Mouse (Mus musculus): ENCODE results near the gene Ccdc80. TPM values are rescaled to one million over a fixed set of nuclear protein-coding genes. Genes with fewer than 3 reads are reported as not detected.

Ccdc80 gene
- polyA plus RNA-seq, 1 experiment: 641 TPM

- no peak for TF ChIP-seq CTCF (IDR thresholded peaks at IDR 0.05; ENCODE audit: borderline replicate concordance, insufficient read depth, low read length)
- TF ChIP-seq POLR2A (IDR thresholded peaks at IDR 0.05; ENCODE audit: low read depth, low read length): no peak
- no peak overlapping the region for H3K4me3 ChIP-seq (ENCODE audit: insufficient read depth, low read length)
- H3K4me1 ChIP-seq (ENCODE audit: control insufficient read depth, insufficient read depth, low read length): 0 out of 2 replicates have a peak, but pooled peaks cover 2% of the 10 kb centered on the region
- no peak overlapping the region for H3K27ac ChIP-seq (ENCODE audit: insufficient read depth, low read length)
Observed at GRCm38 (mm10) chr16:45088842-45089241, 4.4 kb upstream of the Ccdc80 start.

GRCm38 (mm10) chr16:45090005-45090404, 3.2 kb upstream of the Ccdc80 start:
- no peak overlapping the region for H3K27ac ChIP-seq (ENCODE audit: insufficient read depth, low read length)
- TF ChIP-seq POLR2A (IDR thresholded peaks at IDR 0.05; ENCODE audit: low read depth, low read length) (no peak), CTCF (IDR thresholded peaks at IDR 0.05; ENCODE audit: borderline replicate concordance, insufficient read depth, low read length) (peak; percentile 93)
- 0 out of 2 replicates have a peak, but pooled peaks cover 2% of the 10 kb centered on the region for H3K4me1 ChIP-seq (ENCODE audit: control insufficient read depth, insufficient read depth, low read length)
- no peak overlapping the region for H3K4me3 ChIP-seq (ENCODE audit: insufficient read depth, low read length)

- no peak for TF ChIP-seq CTCF (IDR thresholded peaks at IDR 0.05; ENCODE audit: borderline replicate concordance, insufficient read depth, low read length)
- TF ChIP-seq POLR2A (IDR thresholded peaks at IDR 0.05; ENCODE audit: low read depth, low read length): peak; percentile 60
- H3K27ac ChIP-seq (ENCODE audit: insufficient read depth, low read length): peak overlapping the region; percentile 88
- H3K4me1 ChIP-seq (ENCODE audit: control insufficient read depth, insufficient read depth, low read length): peaks cover 7% of the 10 kb centered on the region; the same call in 1 of the 2 replicates
- H3K4me3 ChIP-seq (ENCODE audit: insufficient read depth, low read length): peak overlapping the region; percentile 64
Observed at GRCm38 (mm10) chr16:45094136-45094756, 1.0 kb downstream of the Ccdc80 start.

- Histone ChIP-seq H3K27ac (ENCODE audit: insufficient read depth, low read length) (peak overlapping the region; percentile 88), H3K4me1 (ENCODE audit: control insufficient read depth, insufficient read depth, low read length) (peaks cover 7% of the 10 kb centered on the region; the same call in 1 of the 2 replicates), H3K4me3 (ENCODE audit: insufficient read depth, low read length) (peak overlapping the region; percentile 64)
- TF ChIP-seq POLR2A (IDR thresholded peaks at IDR 0.05; ENCODE audit: low read depth, low read length): no peak; the same call in 1 of the 2 replicates
- TF ChIP-seq CTCF (IDR thresholded peaks at IDR 0.05; ENCODE audit: borderline replicate concordance, insufficient read depth, low read length): no peak
Observed at GRCm38 (mm10) chr16:45095030-45095429, 1.8 kb downstream of the Ccdc80 start.

GRCm38 (mm10) chr16:45095561-45096482, 2.6 kb downstream of the Ccdc80 start:
- TF ChIP-seq CTCF (IDR thresholded peaks at IDR 0.05; ENCODE audit: borderline replicate concordance, insufficient read depth, low read length): no peak
- 0 out of 2 replicates have a peak, but pooled peaks have one; percentile 9 for TF ChIP-seq POLR2A (IDR thresholded peaks at IDR 0.05; ENCODE audit: low read depth, low read length)
- Histone ChIP-seq H3K4me3 (ENCODE audit: insufficient read depth, low read length) (peak overlapping the region; percentile 64), H3K4me1 (ENCODE audit: control insufficient read depth, insufficient read depth, low read length) (peaks cover 8% of the 10 kb centered on the region; the same call in 1 of the 2 replicates), H3K27ac (ENCODE audit: insufficient read depth, low read length) (no peak overlapping the region)

- H3K27ac ChIP-seq (ENCODE audit: insufficient read depth, low read length): no peak overlapping the region
- H3K4me3 ChIP-seq (ENCODE audit: insufficient read depth, low read length): peak overlapping the region; percentile 36
- TF ChIP-seq POLR2A (IDR thresholded peaks at IDR 0.05; ENCODE audit: low read depth, low read length) (no peak), CTCF (IDR thresholded peaks at IDR 0.05; ENCODE audit: borderline replicate concordance, insufficient read depth, low read length) (no peak)
- H3K4me1 ChIP-seq (ENCODE audit: control insufficient read depth, insufficient read depth, low read length): peaks cover 12% of the 10 kb centered on the region; the same call in 1 of the 2 replicates
Observed at GRCm38 (mm10) chr16:45097467-45097866, 4.3 kb downstream of the Ccdc80 start.

GRCm38 (mm10) chr16:45098186-45098885, 5.1 kb downstream of the Ccdc80 start:
- Histone ChIP-seq H3K4me1 (ENCODE audit: control insufficient read depth, insufficient read depth, low read length) (peaks cover 13% of the 10 kb centered on the region; the same call in 1 of the 2 replicates), H3K4me3 (ENCODE audit: insufficient read depth, low read length) (peak overlapping the region; percentile 46), H3K27ac (ENCODE audit: insufficient read depth, low read length) (peak overlapping the region; percentile 42)
- TF ChIP-seq POLR2A (IDR thresholded peaks at IDR 0.05; ENCODE audit: low read depth, low read length): no peak
- no peak for TF ChIP-seq CTCF (IDR thresholded peaks at IDR 0.05; ENCODE audit: borderline replicate concordance, insufficient read depth, low read length)

GRCm38 (mm10) chr16:45098886-45099210, 5.6 kb downstream of the Ccdc80 start:
- Histone ChIP-seq H3K27ac (ENCODE audit: insufficient read depth, low read length) (peak overlapping the region; percentile 42; the same call in 1 of the 2 replicates), H3K4me1 (ENCODE audit: control insufficient read depth, insufficient read depth, low read length) (peaks cover 13% of the 10 kb centered on the region; the same call in 1 of the 2 replicates), H3K4me3 (ENCODE audit: insufficient read depth, low read length) (peak overlapping the region; percentile 46)
- TF ChIP-seq POLR2A (IDR thresholded peaks at IDR 0.05; ENCODE audit: low read depth, low read length) (no peak), CTCF (IDR thresholded peaks at IDR 0.05; ENCODE audit: borderline replicate concordance, insufficient read depth, low read length) (no peak)

- peaks cover 13% of the 10 kb centered on the region; the same call in 1 of the 2 replicates for H3K4me1 ChIP-seq (ENCODE audit: control insufficient read depth, insufficient read depth, low read length)
- TF ChIP-seq POLR2A (IDR thresholded peaks at IDR 0.05; ENCODE audit: low read depth, low read length): no peak
- TF ChIP-seq CTCF (IDR thresholded peaks at IDR 0.05; ENCODE audit: borderline replicate concordance, insufficient read depth, low read length): no peak
- no peak overlapping the region for H3K4me3 ChIP-seq (ENCODE audit: insufficient read depth, low read length)
- H3K27ac ChIP-seq (ENCODE audit: insufficient read depth, low read length): no peak overlapping the region
Observed at GRCm38 (mm10) chr16:45100892-45101291, 7.7 kb downstream of the Ccdc80 start.

Measured in embryonic fibroblast, embryonic 13.5 days (primary cell).